Mouse (Mus musculus): ENCODE data around the gene Zyg11b. TPM values are rescaled to one million over a fixed set of nuclear protein-coding genes. Genes with fewer than 3 reads are reported as not detected.

Zyg11b gene
- polyA plus RNA-seq, 1 experiment from 2014 or later = 24.2 TPM

DNA sequence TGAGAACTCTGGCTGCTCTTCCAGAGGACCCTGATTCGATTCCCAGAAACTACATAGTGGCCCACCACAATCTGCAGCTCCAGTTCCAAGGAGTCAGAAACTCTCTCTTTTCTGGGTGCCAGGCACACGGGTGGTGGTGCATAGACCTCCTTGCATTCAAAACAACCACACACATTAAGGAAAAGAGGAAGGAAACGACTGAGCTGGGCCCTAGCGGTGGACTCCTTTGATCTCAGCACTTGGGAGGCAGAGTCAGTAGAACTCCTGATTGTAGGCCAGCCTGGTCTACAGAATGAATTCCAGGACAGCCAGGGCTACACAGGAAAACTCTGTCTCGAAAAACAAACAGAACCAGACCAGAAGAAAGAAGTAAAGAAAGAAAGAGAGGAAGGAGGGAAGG lies 22.7 kb upstream of the Zyg11b start:
- no peak for ATAC-seq
- Histone ChIP-seq H3K36me3 (ENCODE audit: control insufficient read depth, insufficient read depth, low read length) (no peaks in the 10 kb centered on the region), H3K4me2 (ENCODE audit: low read length) (no peak overlapping the region), H3K27me3 (replicated peaks; ENCODE audit: control insufficient read depth, insufficient read depth, low read length) (no peaks in the 10 kb centered on the region), H3K27ac (ENCODE audit: low read depth, low read length) (no peak overlapping the region), H3K4me3 (ENCODE audit: low read depth, low read length) (no peak overlapping the region), H3K9me3 (replicated peaks; ENCODE audit: control insufficient read depth, low read length) (0 out of 2 replicates have a peak, but pooled peaks cover 3% of the 10 kb centered on the region), H3K4me1 (ENCODE audit: control insufficient read depth, insufficient read depth, low read length) (no peaks in the 10 kb centered on the region), H3K9ac (ENCODE audit: low read length) (no peak overlapping the region)
- DNase-seq (ENCODE audit: low spot score) = no peak
- WGBS = 70% methylated on average over 5 of the region's 5 CpGs

- H3K9me3 ChIP-seq (replicated peaks; ENCODE audit: control insufficient read depth, low read length) = 0 out of 2 replicates have a peak, but pooled peaks cover 3% of the 10 kb centered on the region
- H3K27ac ChIP-seq (ENCODE audit: low read depth, low read length) = no peak overlapping the region
- H3K36me3 ChIP-seq (ENCODE audit: control insufficient read depth, insufficient read depth, low read length) = no peaks in the 10 kb centered on the region
- no peak overlapping the region for H3K4me2 ChIP-seq (ENCODE audit: low read length)
- DNase-seq (ENCODE audit: low spot score) = no peak
- no peaks in the 10 kb centered on the region for H3K4me1 ChIP-seq (ENCODE audit: control insufficient read depth, insufficient read depth, low read length)
- WGBS = 83% methylated on average over 7 of the region's 7 CpGs
- ATAC-seq = no peak
- H3K27me3 ChIP-seq (replicated peaks; ENCODE audit: control insufficient read depth, insufficient read depth, low read length) = no peaks in the 10 kb centered on the region
- no peak overlapping the region for H3K9ac ChIP-seq (ENCODE audit: low read length)
- H3K4me3 ChIP-seq (ENCODE audit: low read depth, low read length) = no peak overlapping the region
Observed at GRCm38 (mm10) chr4:108320627-108321380, 19.9 kb upstream of the Zyg11b start.

GRCm38 (mm10) chr4:108319747-108320146 lies 18.9 kb upstream of the Zyg11b start:
- Histone ChIP-seq H3K9me3 (replicated peaks; ENCODE audit: control insufficient read depth, low read length) (0 out of 2 replicates have a peak, but pooled peaks cover 3% of the 10 kb centered on the region), H3K4me3 (ENCODE audit: low read depth, low read length) (no peak overlapping the region), H3K27me3 (replicated peaks; ENCODE audit: control insufficient read depth, insufficient read depth, low read length) (no peaks in the 10 kb centered on the region), H3K9ac (ENCODE audit: low read length) (no peak overlapping the region), H3K4me2 (ENCODE audit: low read length) (no peak overlapping the region), H3K4me1 (ENCODE audit: control insufficient read depth, insufficient read depth, low read length) (no peaks in the 10 kb centered on the region), H3K27ac (ENCODE audit: low read depth, low read length) (no peak overlapping the region), H3K36me3 (ENCODE audit: control insufficient read depth, insufficient read depth, low read length) (no peaks in the 10 kb centered on the region)
- ATAC-seq = no peak
- 71% methylated on average over 6 of the region's 6 CpGs for WGBS
- no peak for DNase-seq (ENCODE audit: low spot score)

GRCm38 (mm10) chr4:108318649-108319615 lies 18.0 kb upstream of the Zyg11b start:
- no peak for DNase-seq (ENCODE audit: low spot score)
- no peaks in the 10 kb centered on the region for H3K4me1 ChIP-seq (ENCODE audit: control insufficient read depth, insufficient read depth, low read length)
- no peak overlapping the region for H3K27ac ChIP-seq (ENCODE audit: low read depth, low read length)
- WGBS = 81% methylated on average over 7 of the region's 8 CpGs
- H3K4me3 ChIP-seq (ENCODE audit: low read depth, low read length) = no peak overlapping the region
- H3K9me3 ChIP-seq (replicated peaks; ENCODE audit: control insufficient read depth, low read length) = 0 out of 2 replicates have a peak, but pooled peaks cover 3% of the 10 kb centered on the region
- H3K4me2 ChIP-seq (ENCODE audit: low read length) = no peak overlapping the region
- no peaks in the 10 kb centered on the region for H3K36me3 ChIP-seq (ENCODE audit: control insufficient read depth, insufficient read depth, low read length)
- ATAC-seq = no peak
- H3K27me3 ChIP-seq (replicated peaks; ENCODE audit: control insufficient read depth, insufficient read depth, low read length) = no peaks in the 10 kb centered on the region
- H3K9ac ChIP-seq (ENCODE audit: low read length) = no peak overlapping the region

- no peak overlapping the region for H3K27ac ChIP-seq (ENCODE audit: low read depth, low read length)
- DNase-seq (ENCODE audit: low spot score) = no peak
- no peaks in the 10 kb centered on the region for H3K36me3 ChIP-seq (ENCODE audit: control insufficient read depth, insufficient read depth, low read length)
- no peak overlapping the region for H3K4me2 ChIP-seq (ENCODE audit: low read length)
- no peaks in the 10 kb centered on the region for H3K4me1 ChIP-seq (ENCODE audit: control insufficient read depth, insufficient read depth, low read length)
- ATAC-seq = no peak
- H3K27me3 ChIP-seq (replicated peaks; ENCODE audit: control insufficient read depth, insufficient read depth, low read length) = no peaks in the 10 kb centered on the region
- 83% methylated on average over 12 of the region's 12 CpGs for WGBS
- H3K9me3 ChIP-seq (replicated peaks; ENCODE audit: control insufficient read depth, low read length) = 0 out of 2 replicates have a peak, but pooled peaks cover 3% of the 10 kb centered on the region
- H3K9ac ChIP-seq (ENCODE audit: low read length) = no peak overlapping the region
- H3K4me3 ChIP-seq (ENCODE audit: low read depth, low read length) = no peak overlapping the region
Observed at GRCm38 (mm10) chr4:108317656-108318605, 17.0 kb upstream of the Zyg11b start.

DNA sequence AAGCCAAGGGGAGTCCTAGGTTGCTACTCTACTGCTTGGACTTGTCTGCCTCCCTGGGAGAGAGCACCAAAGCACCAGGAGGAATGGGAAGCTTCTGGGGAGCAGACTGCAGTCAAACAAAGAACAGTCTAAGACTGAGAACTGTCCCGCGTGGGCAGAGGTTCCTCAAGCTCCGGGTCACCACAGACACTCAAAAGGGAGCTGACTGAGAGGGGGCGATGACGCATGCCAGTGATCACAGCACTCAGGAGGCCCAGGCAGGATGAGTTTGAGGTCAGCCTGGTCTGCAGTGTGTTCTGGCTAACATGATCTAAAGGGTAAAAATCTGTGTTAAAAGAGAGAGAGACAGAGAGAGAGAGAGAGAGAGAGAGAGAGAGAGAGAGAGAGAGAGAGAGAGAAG lies 13.1 kb upstream of the Zyg11b start:
- no peak overlapping the region for H3K4me2 ChIP-seq (ENCODE audit: low read length)
- no peak overlapping the region for H3K4me3 ChIP-seq (ENCODE audit: low read depth, low read length)
- H3K27me3 ChIP-seq (replicated peaks; ENCODE audit: control insufficient read depth, insufficient read depth, low read length) = no peaks in the 10 kb centered on the region
- H3K27ac ChIP-seq (ENCODE audit: low read depth, low read length) = no peak overlapping the region
- no peak overlapping the region for H3K9ac ChIP-seq (ENCODE audit: low read length)
- no peak for ATAC-seq
- DNase-seq (ENCODE audit: low spot score) = no peak
- WGBS = 60% methylated on average over 5 of the region's 5 CpGs
- H3K9me3 ChIP-seq (replicated peaks; ENCODE audit: control insufficient read depth, low read length) = no peaks in the 10 kb centered on the region
- H3K36me3 ChIP-seq (ENCODE audit: control insufficient read depth, insufficient read depth, low read length) = no peaks in the 10 kb centered on the region
- H3K4me1 ChIP-seq (ENCODE audit: control insufficient read depth, insufficient read depth, low read length) = no peaks in the 10 kb centered on the region

DNA sequence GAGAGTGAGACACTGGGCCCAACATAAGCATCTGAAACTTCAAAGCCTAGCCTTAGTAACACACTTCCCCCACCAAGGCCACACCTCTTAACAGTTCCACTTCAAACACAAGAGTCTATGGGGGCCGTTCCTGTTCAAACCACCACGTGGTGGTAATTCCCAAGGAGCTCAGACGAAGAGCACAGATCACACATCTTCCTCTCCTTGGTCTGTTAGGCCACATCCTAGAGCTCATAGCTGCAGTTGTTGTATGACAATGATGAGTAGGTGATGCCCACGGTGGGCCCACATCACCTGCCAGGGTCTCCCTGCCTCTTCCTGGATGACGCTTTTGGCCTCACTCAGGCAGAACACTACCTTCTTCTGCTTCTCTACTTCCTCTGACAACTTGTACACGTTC lies 9.8 kb upstream of the Zyg11b start:
- H3K4me1 ChIP-seq (ENCODE audit: control insufficient read depth, insufficient read depth, low read length) = no peaks in the 10 kb centered on the region
- no peak overlapping the region for H3K27ac ChIP-seq (ENCODE audit: low read depth, low read length)
- WGBS = 83% methylated on average over 6 of the region's 6 CpGs
- H3K9ac ChIP-seq (ENCODE audit: low read length) = no peak overlapping the region
- H3K36me3 ChIP-seq (ENCODE audit: control insufficient read depth, insufficient read depth, low read length) = no peaks in the 10 kb centered on the region
- no peak overlapping the region for H3K4me3 ChIP-seq (ENCODE audit: low read depth, low read length)
- no peaks in the 10 kb centered on the region for H3K9me3 ChIP-seq (replicated peaks; ENCODE audit: control insufficient read depth, low read length)
- DNase-seq (ENCODE audit: low spot score) (no peak), ATAC-seq (no peak)
- no peaks in the 10 kb centered on the region for H3K27me3 ChIP-seq (replicated peaks; ENCODE audit: control insufficient read depth, insufficient read depth, low read length)
- H3K4me2 ChIP-seq (ENCODE audit: low read length) = no peak overlapping the region

- H3K4me2 ChIP-seq (ENCODE audit: low read length) = no peak overlapping the region
- 80% methylated on average over 5 of the region's 5 CpGs for WGBS
Observed at GRCm38 (mm10) chr4:108302296-108302890, 1.5 kb upstream of the Zyg11b start.

More at GRCm38 (mm10) chr4:108302296-108302890, 1.5 kb upstream of the Zyg11b start:
- no peaks in the 10 kb centered on the region for H3K27me3 ChIP-seq (replicated peaks; ENCODE audit: control insufficient read depth, insufficient read depth, low read length)
- H3K36me3 ChIP-seq (ENCODE audit: control insufficient read depth, insufficient read depth, low read length) = no peaks in the 10 kb centered on the region
- ATAC-seq (no peak), DNase-seq (ENCODE audit: low spot score) (no peak)
- 0 out of 2 replicates have a peak, but pooled peaks cover 4% of the 10 kb centered on the region for H3K9me3 ChIP-seq (replicated peaks; ENCODE audit: control insufficient read depth, low read length)
- H3K9ac ChIP-seq (ENCODE audit: low read length) = no peak overlapping the region
- no peak overlapping the region for H3K4me3 ChIP-seq (ENCODE audit: low read depth, low read length)
- no peak overlapping the region for H3K27ac ChIP-seq (ENCODE audit: low read depth, low read length)
- H3K4me1 ChIP-seq (ENCODE audit: control insufficient read depth, insufficient read depth, low read length) = peaks cover 12% of the 10 kb centered on the region

Measured in forebrain, embryonic 14.5 days (tissue).